Mouse (Mus musculus) spleen, adult 18-20 months (tissue): ENCODE results near the gene Ap1m2.
"Not testable (repeated sequence)": the region's sequence is repeated elsewhere in the genome, so short reads cannot be mapped to it uniquely, and the experiment has no call there.

Experiments used
- DNase-seq, 2 experiments: peaks; one replicate each; pipeline ENCODE4 v3.0.0; 2022; ENCODE audit warnings: mixed read lengths in 2 of 2

The Ap1m2 gene

GRCm38 (mm10) chr9:21256349-21256748 lies 55.8 kb downstream of the Ap1m2 start:
- DNase-seq, result not testable (repeated sequence)

DNA sequence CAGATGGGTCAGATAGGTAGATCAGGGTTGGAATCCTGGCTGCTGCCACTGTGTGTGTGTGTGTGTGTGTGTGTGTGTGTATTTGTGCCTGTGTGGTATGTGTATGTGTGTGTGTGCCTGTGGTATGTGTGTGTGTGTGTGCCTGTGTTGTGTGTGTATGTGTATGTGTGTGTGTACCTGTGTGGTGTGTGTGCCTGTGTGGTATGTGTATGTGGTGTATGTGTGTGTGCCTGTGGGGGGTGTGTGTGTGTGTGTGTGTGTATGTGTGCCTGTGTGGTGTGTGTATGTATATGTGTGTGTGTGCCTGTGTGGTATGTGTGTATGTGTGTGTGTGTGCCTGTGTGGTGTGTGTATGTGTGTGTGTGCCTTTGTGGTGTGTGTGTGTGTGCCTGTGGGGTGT lies 57.4 kb downstream of the Ap1m2 start:
- no peak for DNase-seq

DNA sequence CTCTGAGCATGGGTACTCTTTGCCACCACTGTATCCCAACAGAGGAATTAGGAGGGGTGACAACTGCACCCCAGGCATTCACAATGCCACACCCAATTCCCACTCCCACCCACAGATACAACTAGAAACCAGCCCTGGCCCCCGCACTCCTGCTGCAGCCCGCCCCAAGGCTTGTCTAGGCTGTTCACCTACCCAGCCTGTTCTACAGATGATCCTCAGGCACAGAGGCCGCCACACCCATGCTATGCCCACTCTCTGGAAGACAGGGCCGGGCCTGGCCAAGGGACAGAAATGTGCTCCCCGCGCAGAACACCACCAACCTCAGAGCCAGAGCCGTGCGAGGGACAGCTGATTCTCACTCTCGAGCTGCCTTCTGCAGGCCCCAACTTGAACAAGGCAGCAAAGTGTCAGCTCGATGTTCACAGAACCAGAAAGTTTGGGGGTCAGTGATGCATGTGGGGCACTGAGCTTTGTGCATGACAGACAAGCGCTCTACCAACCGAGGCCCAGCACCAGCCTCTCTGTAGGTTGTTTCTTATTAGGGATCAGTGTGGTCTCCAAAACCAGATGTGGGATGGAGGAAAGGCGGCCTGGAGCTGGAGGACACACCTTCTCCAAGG lies 60.9 kb downstream of the Ap1m2 start:
- DNase-seq, result no peak

DNA sequence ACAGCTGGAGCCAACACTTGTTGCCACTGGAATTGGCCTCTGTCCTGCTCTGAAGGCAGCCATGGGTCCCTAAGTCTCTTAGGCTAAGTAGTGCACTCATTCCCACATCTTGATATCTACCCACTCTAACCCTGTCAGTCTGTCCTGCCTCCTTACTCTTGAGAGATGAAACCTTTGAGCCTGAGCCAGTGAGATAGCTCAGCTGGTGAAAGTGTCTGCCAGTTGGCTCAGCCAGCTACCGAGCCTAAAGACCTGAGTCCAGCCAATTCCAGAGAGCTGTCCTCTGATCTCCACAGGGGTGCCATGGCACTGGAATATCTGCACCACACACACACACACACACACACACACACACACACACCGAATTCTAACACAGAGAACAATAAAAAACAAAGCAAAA lies 61.6 kb downstream of the Ap1m2 start:
- DNase-seq, result no peak

GRCm38 (mm10) chr9:21249629-21250508 lies 62.3 kb downstream of the Ap1m2 start:
- no peak for DNase-seq

- no peak for DNase-seq
Observed at GRCm38 (mm10) chr9:21248326-21248725, 63.8 kb downstream of the Ap1m2 start, which contains the start of gene S1pr5. Gene S1pr5, minus strand, starts transcription at chr9:21248443.

DNA sequence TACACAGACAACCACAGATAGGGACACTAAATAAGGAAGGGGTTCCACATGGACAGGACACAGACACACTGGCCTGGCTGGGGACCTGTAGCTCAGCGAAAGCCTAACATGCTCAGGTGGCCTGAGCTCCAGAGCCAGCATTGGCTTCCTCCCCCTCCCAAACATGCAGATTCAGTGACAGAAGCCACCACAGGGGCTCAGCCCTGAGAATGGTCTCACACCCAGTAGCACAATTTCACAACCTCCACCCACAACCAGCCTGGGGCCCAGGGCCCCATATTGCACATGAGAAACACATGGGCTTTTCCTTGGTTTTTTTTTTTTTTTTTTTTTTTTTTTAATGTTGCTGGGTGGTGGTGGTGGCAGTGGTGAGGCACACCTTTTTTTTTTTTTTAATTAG lies 65.8 kb downstream of the Ap1m2 start:
- DNase-seq, result no peak

GRCm38 (mm10) chr9:21245113-21245487 lies 67.0 kb downstream of the Ap1m2 start:
- no peak for DNase-seq

DNA sequence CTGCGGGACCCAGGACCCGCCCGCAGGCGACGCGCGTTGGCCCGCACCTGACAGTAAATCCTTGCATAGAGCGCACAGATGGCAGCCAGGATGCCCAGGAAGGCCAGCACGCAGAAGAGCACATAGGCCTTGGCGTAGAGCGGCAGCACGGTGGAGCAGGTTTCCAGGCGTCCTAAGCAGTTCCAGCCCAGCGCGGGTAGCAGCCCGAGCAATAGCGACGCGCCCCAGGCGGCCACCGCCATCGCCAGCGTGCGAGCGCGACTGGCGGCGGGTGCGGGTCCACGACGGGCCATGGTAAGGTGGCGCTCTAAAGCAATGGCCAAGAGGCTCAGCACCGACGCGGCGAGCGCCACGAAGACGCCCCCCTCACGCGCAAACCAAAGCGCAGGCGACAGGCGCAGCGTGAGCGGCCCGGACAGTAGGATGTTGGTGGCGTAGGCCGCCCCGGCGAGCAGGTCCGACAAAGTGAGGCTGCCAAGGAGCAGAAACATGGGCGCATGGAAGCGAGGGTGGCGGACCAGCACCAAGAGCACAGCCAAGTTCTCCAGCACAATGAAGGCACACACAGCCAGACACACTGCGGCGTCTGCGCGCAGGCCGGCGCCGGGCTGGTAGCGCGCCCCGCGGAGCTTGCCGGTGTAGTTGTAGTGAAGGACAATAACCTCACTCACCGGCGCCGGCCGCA lies 67.6 kb downstream of the Ap1m2 start:
- no peak for DNase-seq
